Mouse (Mus musculus) hindbrain, embryonic 15.5 days (tissue): ENCODE results near the gene Adipor2. TPM values are rescaled to one million over a fixed set of nuclear protein-coding genes. Genes with fewer than 3 reads are reported as not detected.
"Not testable (repeated sequence)": the region's sequence is repeated elsewhere in the genome, so short reads cannot be mapped to it uniquely, and the experiment has no call there.

Experiments
- ATAC-seq: fragments of 200-750 bp; cut with Nextera tagmentation; 2 replicates; pipeline ENCODE4 v1.8.0; 2017; ENCODE audit warnings: low read depth, moderate number of reproducible peaks, moderate TSS enrichment; ENCODE audit not compliant: low FRiP score
- H3K27ac ChIP-seq: fragments of 300-500 bp; sonication (generic); replicated peaks from 2 replicates; pipeline ENCODE4 v1.5.1; 2015; ENCODE audit warnings: mild to moderate bottlenecking, inconsistent platforms
- H3K27me3 ChIP-seq: fragments of 300-500 bp; sonication (generic); 2 replicates; pipeline ENCODE4 v1.6.1; 2015; ENCODE audit warnings: control low read depth, inconsistent platforms
- H3K36me3 ChIP-seq: fragments of 300-500 bp; sonication (generic); 2 replicates; pipeline ENCODE4 v1.6.1; 2015; ENCODE audit warnings: control low read depth, inconsistent platforms
- H3K4me1 ChIP-seq: fragments of 300-500 bp; sonication (generic); replicated peaks from 2 replicates; pipeline ENCODE4 v1.6.1; 2015; ENCODE audit warnings: control low read depth, inconsistent platforms
- H3K4me2 ChIP-seq: fragments of 300-500 bp; sonication (generic); 2 replicates; pipeline ENCODE4 v1.6.1; 2015; ENCODE audit warnings: moderate library complexity, mild to moderate bottlenecking, inconsistent platforms
- H3K4me3 ChIP-seq: fragments of 300-500 bp; sonication (generic); 2 replicates; pipeline ENCODE4 v1.5.1; 2015; ENCODE audit warnings: mild to moderate bottlenecking, inconsistent platforms
- H3K9ac ChIP-seq: fragments of 300-500 bp; sonication (generic); 2 replicates; pipeline ENCODE4 v1.6.1; 2015; ENCODE audit warnings: inconsistent platforms
- H3K9me3 ChIP-seq: fragments of 300-500 bp; sonication (generic); 2 replicates; pipeline ENCODE4 v1.6.1; 2016; ENCODE audit warnings: control low read depth, inconsistent platforms
- WGBS: fragments of 180-500 bp; shearing (Covaris S2); methylation state at CpG from one replicate; pipeline ENCODE4 v1.1.7; 2015; 5-methylcytosine and 5-hydroxymethylcytosine counted together
- polyA plus RNA-seq: library from polyadenylated mRNA; unstranded; fragments of >200 nt; fragmentation: Nextera tagmentation; extraction: Ambion mirVana; gene quantifications from 2 replicates; pipeline ENCODE4 v1.2.1, GENCODE M21; 2015

Adipor2 gene
- polyA plus RNA-seq, 1 experiment from 2014 or later: 36.2 TPM

DNA sequence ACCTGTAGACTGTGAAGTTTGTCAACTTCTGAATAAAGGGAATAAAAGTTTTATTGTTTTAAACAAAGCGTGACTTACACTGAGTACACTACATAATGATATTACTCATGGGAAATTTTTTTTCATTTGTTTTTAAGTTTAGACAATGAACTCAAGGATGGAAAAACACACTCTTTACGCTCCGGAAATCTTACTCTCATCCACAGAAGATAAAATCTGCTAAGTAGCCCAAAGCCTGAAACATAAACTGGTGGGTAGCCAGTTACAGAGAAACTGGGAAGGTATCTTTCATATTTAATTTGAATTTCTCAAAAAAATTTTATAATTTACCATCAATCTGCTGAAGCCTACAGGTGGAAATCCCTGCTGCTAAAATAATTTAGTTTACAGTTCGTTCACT, 31.1 kb downstream of the Adipor2 start:
- no peak for ATAC-seq
- Histone ChIP-seq H3K9ac (no peak overlapping the region), H3K4me2 (no peak overlapping the region), H3K27ac (no peak overlapping the region), H3K4me3 (no peak overlapping the region), H3K27me3 (no peaks in the 10 kb centered on the region), H3K9me3 (no peaks in the 10 kb centered on the region), H3K36me3 (no peaks in the 10 kb centered on the region), H3K4me1 (peaks cover 27% of the 10 kb centered on the region)
- 87% methylated on average over 4 of the region's 4 CpGs for WGBS

DNA sequence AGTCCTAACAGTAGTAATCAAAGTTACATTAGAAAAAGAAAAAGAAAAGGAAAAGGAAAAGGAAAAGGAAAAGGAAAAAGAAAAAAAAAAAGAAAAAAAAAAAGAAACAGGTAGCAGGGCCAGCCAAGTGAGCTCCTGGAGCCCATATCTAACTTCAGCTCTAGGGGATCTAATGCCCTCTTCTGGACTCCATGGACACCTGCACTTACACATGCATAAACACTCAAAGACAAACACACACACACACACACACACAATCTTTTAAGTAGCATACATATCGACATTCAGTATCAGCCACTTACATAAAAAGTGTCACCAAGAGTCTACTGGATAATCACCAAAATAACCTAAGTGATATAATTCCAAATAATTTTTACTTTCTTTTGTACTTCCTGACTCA, 31.8 kb downstream of the Adipor2 start:
- H3K4me2 ChIP-seq: no peak overlapping the region
- H3K27me3 ChIP-seq: no peaks in the 10 kb centered on the region
- 100% methylated on average over 1 of the region's 1 CpGs for WGBS
- H3K36me3 ChIP-seq: no peaks in the 10 kb centered on the region
- no peaks in the 10 kb centered on the region for H3K9me3 ChIP-seq
- no peak overlapping the region for H3K27ac ChIP-seq
- H3K9ac ChIP-seq: no peak overlapping the region
- no peak overlapping the region for H3K4me3 ChIP-seq
- peaks cover 27% of the 10 kb centered on the region for H3K4me1 ChIP-seq
- no peak for ATAC-seq

DNA sequence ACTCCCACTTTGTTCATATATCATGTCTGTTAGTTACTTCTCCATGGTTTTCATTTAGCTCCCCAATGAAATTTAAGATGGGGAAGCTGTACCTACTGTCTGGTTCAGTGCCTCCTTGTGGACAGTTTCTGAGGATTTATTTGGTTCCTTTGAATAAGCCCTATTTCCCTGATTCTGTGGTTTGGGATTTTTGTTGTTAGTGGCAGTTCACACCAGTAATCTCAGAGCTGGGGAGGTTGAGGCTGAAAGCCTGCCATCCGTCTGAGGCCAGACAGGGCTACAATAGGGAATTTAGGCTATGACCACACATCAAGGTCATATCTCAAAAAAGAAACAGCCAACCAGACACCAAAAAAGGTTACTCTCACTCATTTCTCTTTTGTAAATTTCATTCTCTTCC, 38.9 kb downstream of the Adipor2 start:
- Histone ChIP-seq H3K27me3 (no peaks in the 10 kb centered on the region), H3K36me3 (no peaks in the 10 kb centered on the region), H3K9me3 (no peaks in the 10 kb centered on the region), H3K4me1 (no peaks in the 10 kb centered on the region), H3K4me2 (no peak overlapping the region), H3K9ac (no peak overlapping the region), H3K27ac (no peak overlapping the region), H3K4me3 (no peak overlapping the region)
- 100% methylated on average over 1 of the region's 1 CpGs for WGBS
- ATAC-seq: no peak

DNA sequence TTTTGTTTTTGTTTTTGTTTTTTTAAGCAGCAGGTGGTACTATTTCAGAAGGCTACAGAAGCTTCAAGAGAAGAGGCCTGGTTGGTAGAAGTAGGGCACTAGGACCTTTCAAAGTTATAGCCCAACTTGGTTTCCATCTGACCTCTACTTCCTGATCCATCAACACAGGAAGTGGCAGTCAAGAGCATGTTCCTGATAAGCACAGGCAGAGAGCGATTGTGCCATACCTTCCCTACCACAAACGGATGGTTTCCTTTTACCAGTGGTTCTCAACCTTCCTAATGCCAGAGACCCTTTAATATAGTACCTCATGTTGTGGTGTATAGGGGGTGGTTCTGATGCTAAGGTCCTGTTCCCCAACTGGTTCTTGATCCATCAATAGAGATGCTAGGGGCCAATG, 39.9 kb downstream of the Adipor2 start:
- no peak for ATAC-seq

DNA sequence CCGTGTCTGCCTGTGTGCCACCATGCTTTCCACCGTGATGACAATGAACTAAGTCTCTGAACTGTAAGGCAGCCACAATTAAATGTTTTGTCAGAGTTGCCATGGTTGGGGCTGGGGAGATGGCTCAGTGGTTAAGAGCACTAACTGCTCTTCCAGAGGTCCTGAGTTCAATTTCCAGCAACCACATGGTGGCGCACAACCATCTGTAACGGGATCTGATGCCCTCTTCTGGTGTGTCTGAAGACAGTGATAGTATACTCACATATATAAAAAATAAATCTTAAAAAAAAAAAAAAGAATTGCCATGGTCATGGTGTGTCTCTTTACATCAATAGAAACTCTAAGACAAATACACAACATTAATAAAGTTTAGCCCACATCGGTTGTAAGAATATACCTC, 42.5 kb downstream of the Adipor2 start:
- Histone ChIP-seq H3K36me3 (no peaks in the 10 kb centered on the region), H3K9ac (no peak overlapping the region), H3K4me3 (no peak overlapping the region), H3K27ac (no peak overlapping the region), H3K27me3 (no peaks in the 10 kb centered on the region), H3K4me2 (no peak overlapping the region), H3K4me1 (no peaks in the 10 kb centered on the region), H3K9me3 (no peaks in the 10 kb centered on the region)
- no peak for ATAC-seq
- WGBS: 79% methylated on average over 5 of the region's 5 CpGs

More for the DNA sequence above, 39.9 kb downstream of the Adipor2 start:
- Histone ChIP-seq H3K27me3 (no peaks in the 10 kb centered on the region), H3K36me3 (no peaks in the 10 kb centered on the region), H3K4me3 (no peak overlapping the region), H3K9ac (no peak overlapping the region), H3K27ac (no peak overlapping the region), H3K4me1 (no peaks in the 10 kb centered on the region), H3K9me3 (no peaks in the 10 kb centered on the region), H3K4me2 (no peak overlapping the region)
- 81% methylated on average over 2 of the region's 2 CpGs for WGBS

DNA sequence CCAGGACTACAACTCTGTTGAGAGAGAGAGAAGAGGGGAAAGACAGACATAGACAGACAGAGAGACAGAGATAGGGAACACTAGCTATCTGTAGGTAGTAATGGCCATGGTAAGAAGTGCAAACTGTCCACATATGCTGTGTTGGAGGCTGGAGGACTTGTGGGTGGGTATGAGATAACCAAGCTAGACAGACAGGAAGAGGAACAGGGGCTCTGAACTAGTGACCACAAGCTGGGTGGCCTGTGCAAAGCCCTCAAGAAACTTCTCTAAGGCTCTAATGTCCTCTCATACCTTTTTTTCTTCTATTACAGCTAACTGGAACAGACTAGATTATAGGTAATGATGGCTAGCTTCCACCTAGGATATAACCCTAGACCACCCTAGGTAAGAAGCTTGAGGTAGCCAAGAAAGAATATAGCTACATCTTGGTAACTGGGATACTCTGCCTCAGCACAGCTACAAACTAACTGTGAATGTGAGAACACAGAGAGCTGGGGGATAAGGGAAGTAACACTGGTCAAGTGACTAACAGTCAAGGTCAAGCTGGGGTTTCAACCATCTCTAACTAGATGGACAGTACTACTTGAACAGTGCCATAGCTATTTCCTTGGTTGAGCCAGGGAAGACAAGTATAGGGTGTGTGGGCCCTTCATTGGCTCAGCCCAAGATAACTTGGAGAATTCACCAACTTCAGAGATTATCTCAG, 44.4 kb downstream of the Adipor2 start:
- ATAC-seq: no peak
- Histone ChIP-seq H3K9ac (no peak overlapping the region), H3K4me1 (no peaks in the 10 kb centered on the region), H3K27ac (no peak overlapping the region), H3K27me3 (no peaks in the 10 kb centered on the region), H3K4me2 (no peak overlapping the region), H3K9me3 (no peaks in the 10 kb centered on the region), H3K4me3 (no peak overlapping the region), H3K36me3 (no peaks in the 10 kb centered on the region)

DNA sequence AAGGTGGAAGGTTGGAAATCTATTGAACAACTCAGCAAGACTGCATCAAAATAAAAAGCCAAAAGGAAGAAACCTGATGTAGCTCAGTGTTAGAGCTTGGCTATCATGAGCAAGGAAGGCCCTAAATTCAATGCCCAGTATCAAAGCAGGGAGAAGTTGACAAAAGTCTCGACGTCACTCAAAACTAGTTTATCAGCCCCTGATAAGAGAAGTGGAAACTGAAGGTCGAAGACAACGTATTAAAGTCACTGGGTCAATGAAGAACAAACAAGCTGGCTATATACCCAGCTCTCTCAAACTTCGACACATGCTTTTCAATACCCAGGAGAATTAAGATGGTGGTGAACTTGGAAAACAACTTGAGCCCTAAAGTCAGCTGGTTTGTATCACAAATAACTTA, 45.3 kb downstream of the Adipor2 start:
- 88% methylated on average over 5 of the region's 5 CpGs for WGBS
- Histone ChIP-seq H3K4me3 (no peak overlapping the region), H3K9me3 (no peaks in the 10 kb centered on the region), H3K36me3 (no peaks in the 10 kb centered on the region), H3K4me2 (no peak overlapping the region), H3K9ac (no peak overlapping the region), H3K27ac (no peak overlapping the region), H3K27me3 (no peaks in the 10 kb centered on the region), H3K4me1 (no peaks in the 10 kb centered on the region)
- no peak for ATAC-seq

DNA sequence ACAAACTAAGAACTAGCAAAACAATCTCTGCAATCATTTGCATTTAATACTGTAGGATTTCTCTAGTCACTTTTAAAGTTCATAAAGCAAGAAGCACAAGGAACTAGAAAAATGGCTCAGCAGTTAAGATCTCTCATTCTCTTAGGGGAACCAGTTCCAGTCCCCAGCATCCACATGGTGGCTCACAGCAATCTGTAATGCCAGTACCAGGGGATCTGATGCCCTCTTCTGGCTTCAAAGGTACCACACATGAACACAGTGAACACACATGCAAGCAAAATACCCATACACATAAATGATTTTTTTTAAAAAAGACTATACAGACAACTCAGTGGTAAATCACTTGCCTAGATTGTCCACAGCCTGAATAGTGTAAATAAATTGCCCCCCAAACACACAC, 45.9 kb downstream of the Adipor2 start:
- ATAC-seq: no peak
- H3K9ac ChIP-seq: no peak overlapping the region
- no peaks in the 10 kb centered on the region for H3K9me3 ChIP-seq
- no peaks in the 10 kb centered on the region for H3K27me3 ChIP-seq
- H3K4me2 ChIP-seq: no peak overlapping the region
- no peak overlapping the region for H3K27ac ChIP-seq
- H3K4me3 ChIP-seq: no peak overlapping the region
- H3K4me1 ChIP-seq: no peaks in the 10 kb centered on the region
- no peaks in the 10 kb centered on the region for H3K36me3 ChIP-seq

DNA sequence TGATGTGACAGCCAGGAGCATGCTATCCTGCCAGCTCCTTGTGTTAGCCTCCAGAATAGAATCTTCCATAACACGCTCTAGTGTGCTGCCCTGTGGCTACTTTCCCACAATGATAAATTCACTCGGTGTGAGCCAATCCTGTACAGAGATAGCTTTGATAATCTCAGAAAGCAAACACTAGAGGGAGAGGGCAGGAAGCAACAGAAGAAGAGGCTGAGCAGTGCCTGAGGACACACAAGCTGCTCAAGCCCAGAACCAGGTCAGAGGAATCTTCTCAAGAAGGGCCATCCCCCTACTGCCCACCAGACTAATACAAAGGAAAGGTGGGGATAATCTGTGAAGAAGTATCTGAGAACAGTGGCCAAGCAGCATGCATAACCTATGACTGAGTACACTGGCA, 50.1 kb downstream of the Adipor2 start:
- Histone ChIP-seq H3K27ac (no peak overlapping the region), H3K4me3 (no peak overlapping the region), H3K36me3 (peaks cover 6% of the 10 kb centered on the region; the same call in 1 of the 2 replicates), H3K9me3 (no peaks in the 10 kb centered on the region), H3K4me2 (no peak overlapping the region), H3K9ac (no peak overlapping the region), H3K27me3 (no peaks in the 10 kb centered on the region), H3K4me1 (no peaks in the 10 kb centered on the region)
- no peak for ATAC-seq
- WGBS: 88% methylated on average over 2 of the region's 2 CpGs

DNA sequence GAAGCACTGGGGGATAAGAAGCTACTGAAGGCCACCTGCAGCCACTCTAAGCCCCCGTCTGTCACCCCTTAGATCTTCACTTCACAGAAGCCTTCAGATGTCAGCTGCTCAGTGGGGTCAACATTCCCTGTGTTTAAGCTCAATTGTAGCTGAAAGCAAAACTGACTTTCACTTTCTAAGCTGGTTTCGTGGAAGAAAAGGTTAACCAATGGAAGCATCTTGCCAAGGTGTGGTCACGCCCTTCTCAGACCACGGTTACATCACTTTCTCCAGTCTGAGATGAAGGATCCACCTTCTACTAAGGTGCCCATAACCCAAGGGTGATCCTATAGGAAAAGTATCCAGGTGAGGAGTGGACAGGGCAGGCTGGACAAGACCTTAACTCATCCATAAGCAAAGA, 50.7 kb downstream of the Adipor2 start:
- not testable (repeated sequence) for H3K27ac ChIP-seq, H3K4me1 ChIP-seq, H3K9ac ChIP-seq, H3K4me2 ChIP-seq, H3K27me3 ChIP-seq, H3K9me3 ChIP-seq, H3K4me3 ChIP-seq, H3K36me3 ChIP-seq, ATAC-seq
- WGBS: 89% methylated on average over 4 of the region's 4 CpGs

DNA sequence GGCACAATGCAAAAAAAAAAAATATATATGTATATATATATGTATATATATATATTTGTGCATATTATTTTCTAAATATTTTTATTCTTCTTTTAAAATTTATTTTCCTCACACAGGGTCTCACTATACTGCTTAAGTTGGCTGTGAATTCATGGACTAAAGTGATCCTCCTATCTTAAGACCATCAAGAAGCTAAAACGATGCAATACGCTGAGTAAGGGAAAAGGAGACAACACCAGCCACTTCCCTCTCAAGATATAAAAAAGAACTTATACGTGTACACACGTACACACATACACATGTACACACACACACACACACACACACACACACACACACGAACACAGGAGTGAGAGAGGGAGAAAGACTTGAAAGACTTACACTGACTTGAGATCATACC, 53.9 kb downstream of the Adipor2 start:
- H3K27me3 ChIP-seq: no peaks in the 10 kb centered on the region
- 86% methylated on average over 5 of the region's 5 CpGs for WGBS
- ATAC-seq: no peak
- no peaks in the 10 kb centered on the region for H3K9me3 ChIP-seq
- H3K27ac ChIP-seq: no peak overlapping the region
- peaks cover 29% of the 10 kb centered on the region for H3K36me3 ChIP-seq
- no peak overlapping the region for H3K9ac ChIP-seq
- no peak overlapping the region for H3K4me3 ChIP-seq
- no peaks in the 10 kb centered on the region for H3K4me1 ChIP-seq
- no peak overlapping the region for H3K4me2 ChIP-seq

DNA sequence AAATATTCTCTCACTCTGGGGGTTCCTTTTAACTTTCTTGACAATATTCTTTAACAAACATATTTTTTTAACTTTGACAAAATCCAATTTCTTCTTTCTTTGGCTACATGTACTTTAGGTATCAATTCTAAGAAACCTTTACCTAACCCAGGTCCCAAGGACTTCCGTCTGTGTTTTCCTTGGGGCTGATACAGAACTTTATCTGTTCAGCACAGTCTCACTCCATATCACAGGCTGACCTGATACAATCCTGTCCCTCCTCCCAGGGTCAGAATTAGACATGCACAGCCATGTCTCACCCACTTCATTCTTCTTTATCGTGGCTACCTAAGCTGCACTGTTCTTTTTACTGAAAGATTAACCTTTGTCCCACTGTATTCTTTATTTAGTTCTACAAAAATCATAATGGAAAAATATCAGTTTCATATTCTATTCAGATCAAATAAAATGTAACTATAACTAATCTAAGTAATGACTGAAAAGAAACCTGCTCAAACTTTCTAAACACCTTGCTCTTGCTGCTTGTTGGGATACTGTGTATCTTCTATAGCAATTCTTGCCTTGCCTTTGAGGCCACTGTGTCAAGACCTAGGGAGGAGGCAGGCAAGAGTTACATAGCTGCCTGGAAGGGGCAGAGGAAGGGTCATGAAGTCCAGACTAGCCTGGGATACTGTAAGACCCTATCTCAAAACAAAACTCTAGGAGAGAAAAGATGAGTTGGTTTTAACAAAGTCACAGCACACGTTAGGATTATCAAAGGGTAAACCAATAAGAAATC, 56.4 kb downstream of the Adipor2 start:
- Histone ChIP-seq H3K27ac (no peak overlapping the region), H3K9ac (no peak overlapping the region), H3K9me3 (no peaks in the 10 kb centered on the region), H3K36me3 (peaks cover 41% of the 10 kb centered on the region), H3K27me3 (no peaks in the 10 kb centered on the region), H3K4me3 (no peak overlapping the region), H3K4me2 (no peak overlapping the region), H3K4me1 (no peaks in the 10 kb centered on the region)
- 93% methylated on average over 3 of the region's 3 CpGs for WGBS
- no peak for ATAC-seq

DNA sequence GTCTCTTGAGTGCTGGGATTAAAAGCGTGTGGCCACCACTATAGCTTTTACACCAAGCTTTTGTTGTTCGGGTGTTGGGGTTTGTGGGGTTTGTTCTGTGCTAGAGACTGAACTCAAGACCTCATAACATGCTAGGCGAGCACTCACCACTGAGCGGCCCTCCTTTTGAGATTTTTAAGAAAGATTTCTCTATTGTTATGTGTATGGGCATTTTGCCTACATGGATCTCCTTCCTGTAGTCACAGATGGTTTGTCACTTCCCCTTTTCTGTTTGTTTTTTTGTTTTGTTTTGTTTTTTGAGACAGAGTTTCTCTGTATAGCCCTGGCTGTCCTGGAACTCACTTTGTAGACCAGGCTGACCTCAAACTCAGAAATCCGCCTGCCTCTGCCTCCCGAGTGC, 57.3 kb downstream of the Adipor2 start:
- not testable (repeated sequence) for H3K4me2 ChIP-seq, H3K9me3 ChIP-seq, H3K27me3 ChIP-seq, ATAC-seq, H3K9ac ChIP-seq, H3K4me3 ChIP-seq, H3K27ac ChIP-seq, H3K4me1 ChIP-seq
- peaks cover 46% of the 10 kb centered on the region for H3K36me3 ChIP-seq
- 95% methylated on average over 6 of the region's 6 CpGs for WGBS
